Mouse (Mus musculus) limb, embryonic 13.5 days (tissue): ENCODE results near the gene Gm5129. TPM values are rescaled to one million over a fixed set of nuclear protein-coding genes. Genes with fewer than 3 reads are reported as not detected.
"Not testable (repeated sequence)": the region's sequence is repeated elsewhere in the genome, so short reads cannot be mapped to it uniquely, and the experiment has no call there.

Experiments
- ATAC-seq: fragments of 200-750 bp; cut with Nextera tagmentation; 2 replicates; pipeline ENCODE4 v1.8.0; 2017; ENCODE audit warnings: low read depth, moderate number of reproducible peaks, moderate TSS enrichment; ENCODE audit not compliant: low FRiP score
- H3K27ac ChIP-seq: fragments of 300-500 bp; sonication (generic); 2 replicates; pipeline ENCODE4 v1.5.1; 2015; ENCODE audit warnings: inconsistent platforms, mild to moderate bottlenecking, moderate library complexity
- H3K27me3 ChIP-seq: fragments of 300-500 bp; sonication (generic); 2 replicates; pipeline ENCODE4 v1.6.1; 2015; ENCODE audit warnings: mild to moderate bottlenecking, inconsistent platforms
- H3K36me3 ChIP-seq: fragments of 300-500 bp; sonication (generic); 2 replicates; pipeline ENCODE4 v1.6.1; 2015; ENCODE audit warnings: inconsistent platforms, mild to moderate bottlenecking, moderate library complexity
- H3K4me1 ChIP-seq: fragments of 300-500 bp; sonication (generic); 2 replicates; pipeline ENCODE4 v1.6.1; 2015; ENCODE audit warnings: inconsistent platforms
- H3K4me2 ChIP-seq: fragments of 300-500 bp; sonication (generic); replicated peaks from 2 replicates; pipeline ENCODE4 v1.6.1; 2015; ENCODE audit warnings: inconsistent platforms, mild to moderate bottlenecking, moderate library complexity
- H3K4me3 ChIP-seq: fragments of 300-500 bp; sonication (generic); 2 replicates; pipeline ENCODE4 v1.5.1; 2015; ENCODE audit warnings: moderate library complexity, mild to moderate bottlenecking, inconsistent platforms
- H3K9ac ChIP-seq: fragments of 300-500 bp; sonication (generic); 2 replicates; pipeline ENCODE4 v1.6.1; 2015; ENCODE audit warnings: mild to moderate bottlenecking, inconsistent platforms
- H3K9me3 ChIP-seq: fragments of 300-500 bp; sonication (generic); 2 replicates; pipeline ENCODE4 v1.6.1; 2016; ENCODE audit warnings: inconsistent platforms
- WGBS: fragments of 180-500 bp; shearing (Covaris S2); methylation state at CpG from one replicate; pipeline ENCODE4 v1.1.7; 2015; 5-methylcytosine and 5-hydroxymethylcytosine counted together
- polyA plus RNA-seq: library from polyadenylated mRNA; unstranded; fragments of >200 nt; fragmentation: Nextera tagmentation; extraction: Ambion mirVana; gene quantifications from 2 replicates; pipeline ENCODE4 v1.2.1, GENCODE M21; 2015

Gm5129 gene
- not detected in 2 replicates for polyA plus RNA-seq

GRCm38 (mm10) chr5:29735557-29736061, at the start of gene Gm5129, which contains the start of gene Dnajb6:
Gene Gm5129, minus strand, starts transcription at chr5:29735936.
Gene Dnajb6, plus strand, starts transcription at chr5:29735688.
- Histone ChIP-seq H3K36me3 (no peaks in the 10 kb centered on the region), H3K9me3 (no peaks in the 10 kb centered on the region), H3K4me1 (peaks cover 18% of the 10 kb centered on the region), H3K27ac (peak within 1 kb of the TSS; percentile 96), H3K4me2 (peak within 1 kb of the TSS; percentile 83), H3K4me3 (peak within 1 kb of the TSS; percentile 99), H3K9ac (peak within 1 kb of the TSS; percentile 97), H3K27me3 (no peaks in the 10 kb centered on the region)
- peak; percentile 94 for ATAC-seq
- WGBS: under 1% methylated on average over 46 of the region's 46 CpGs

- not testable (repeated sequence) for H3K4me1 ChIP-seq
Observed at GRCm38 (mm10) chr5:29784906-29785305, 49.2 kb upstream of the Gm5129 start.

GRCm38 (mm10) chr5:29782261-29782660, 46.5 kb upstream of the Gm5129 start:
- H3K4me2 ChIP-seq: no peak overlapping the region
- no peak for ATAC-seq
- H3K4me3 ChIP-seq: no peak overlapping the region
- H3K27ac ChIP-seq: no peak overlapping the region
- WGBS: 82% methylated on average over 3 of the region's 3 CpGs
- H3K27me3 ChIP-seq: no peaks in the 10 kb centered on the region
- no peak overlapping the region for H3K9ac ChIP-seq
- H3K9me3 ChIP-seq: no peaks in the 10 kb centered on the region
- H3K36me3 ChIP-seq: peaks cover 55% of the 10 kb centered on the region
- no peaks in the 10 kb centered on the region for H3K4me1 ChIP-seq

More at GRCm38 (mm10) chr5:29784906-29785305, 49.2 kb upstream of the Gm5129 start:
- not testable (repeated sequence) for H3K9ac ChIP-seq, H3K4me2 ChIP-seq, H3K9me3 ChIP-seq, H3K4me3 ChIP-seq, H3K27me3 ChIP-seq, ATAC-seq, H3K27ac ChIP-seq
- whole genome bisulfite sequencing: 95% methylated on average over 8 of the region's 13 CpGs
- peaks cover 30% of the 10 kb centered on the region for H3K36me3 ChIP-seq

GRCm38 (mm10) chr5:29779733-29780132, 44.0 kb upstream of the Gm5129 start:
- not testable (repeated sequence) for H3K4me2 ChIP-seq, ATAC-seq, H3K9me3 ChIP-seq, H3K4me1 ChIP-seq, H3K4me3 ChIP-seq, H3K27me3 ChIP-seq, H3K27ac ChIP-seq, H3K9ac ChIP-seq
- H3K36me3 ChIP-seq: peaks cover 74% of the 10 kb centered on the region
- WGBS: 93% methylated on average over 9 of the region's 9 CpGs

- H3K36me3 ChIP-seq: peaks cover 81% of the 10 kb centered on the region
- no peaks in the 10 kb centered on the region for H3K4me1 ChIP-seq
- no peak overlapping the region for H3K27ac ChIP-seq
- no peak for ATAC-seq
- no peaks in the 10 kb centered on the region for H3K27me3 ChIP-seq
- H3K9ac ChIP-seq: no peak overlapping the region
- no peak overlapping the region for H3K4me2 ChIP-seq
- WGBS: 92% methylated on average over 6 of the region's 6 CpGs
- H3K9me3 ChIP-seq: no peaks in the 10 kb centered on the region
- H3K4me3 ChIP-seq: no peak overlapping the region
Observed at GRCm38 (mm10) chr5:29778029-29778428, 42.3 kb upstream of the Gm5129 start.

GRCm38 (mm10) chr5:29775437-29775836, 39.7 kb upstream of the Gm5129 start:
- peaks cover 81% of the 10 kb centered on the region for H3K36me3 ChIP-seq
- H3K4me3 ChIP-seq: no peak overlapping the region
- no peak overlapping the region for H3K4me2 ChIP-seq
- H3K9ac ChIP-seq: no peak overlapping the region
- no peaks in the 10 kb centered on the region for H3K9me3 ChIP-seq
- H3K4me1 ChIP-seq: no peaks in the 10 kb centered on the region
- H3K27ac ChIP-seq: no peak overlapping the region
- no peak for ATAC-seq
- 89% methylated on average over 5 of the region's 5 CpGs for WGBS
- no peaks in the 10 kb centered on the region for H3K27me3 ChIP-seq

GRCm38 (mm10) chr5:29773460-29774150, 37.9 kb upstream of the Gm5129 start:
- Histone ChIP-seq H3K27me3 (no peaks in the 10 kb centered on the region), H3K9ac (no peak overlapping the region), H3K4me2 (no peak overlapping the region), H3K4me1 (no peaks in the 10 kb centered on the region), H3K36me3 (peaks cover 72% of the 10 kb centered on the region), H3K9me3 (no peaks in the 10 kb centered on the region), H3K4me3 (no peak overlapping the region), H3K27ac (no peak overlapping the region)
- ATAC-seq: no peak
- WGBS: 87% methylated on average over 13 of the region's 13 CpGs

- Histone ChIP-seq H3K4me3 (no peak overlapping the region), H3K4me1 (no peaks in the 10 kb centered on the region), H3K36me3 (peaks cover 70% of the 10 kb centered on the region), H3K27ac (no peak overlapping the region), H3K9me3 (no peaks in the 10 kb centered on the region), H3K27me3 (no peaks in the 10 kb centered on the region), H3K9ac (no peak overlapping the region), H3K4me2 (no peak overlapping the region)
- 49% methylated on average over 4 of the region's 4 CpGs for WGBS
- ATAC-seq: no peak
Observed at GRCm38 (mm10) chr5:29772651-29773330, 37.1 kb upstream of the Gm5129 start.

GRCm38 (mm10) chr5:29772038-29772437, 36.3 kb upstream of the Gm5129 start:
- no peaks in the 10 kb centered on the region for H3K27me3 ChIP-seq
- H3K4me2 ChIP-seq: no peak overlapping the region
- no peak for ATAC-seq
- no peak overlapping the region for H3K27ac ChIP-seq
- no peaks in the 10 kb centered on the region for H3K4me1 ChIP-seq
- peaks cover 70% of the 10 kb centered on the region for H3K36me3 ChIP-seq
- H3K9ac ChIP-seq: no peak overlapping the region
- 87% methylated on average over 2 of the region's 2 CpGs for WGBS
- H3K4me3 ChIP-seq: no peak overlapping the region
- no peaks in the 10 kb centered on the region for H3K9me3 ChIP-seq

- Histone ChIP-seq H3K36me3 (peaks cover 65% of the 10 kb centered on the region), H3K27ac (no peak overlapping the region)
Observed at GRCm38 (mm10) chr5:29770935-29771334, 35.2 kb upstream of the Gm5129 start.

GRCm38 (mm10) chr5:29759318-29759717, 23.6 kb upstream of the Gm5129 start:
- Histone ChIP-seq H3K36me3 (peaks cover 78% of the 10 kb centered on the region), H3K27me3 (no peaks in the 10 kb centered on the region), H3K4me1 (0 out of 2 replicates have a peak, but pooled peaks cover 6% of the 10 kb centered on the region), H3K27ac (no peak overlapping the region), H3K4me2 (no peak overlapping the region), H3K4me3 (no peak overlapping the region), H3K9me3 (no peaks in the 10 kb centered on the region), H3K9ac (no peak overlapping the region)
- no peak for ATAC-seq
- 83% methylated on average over 5 of the region's 5 CpGs for WGBS

More at GRCm38 (mm10) chr5:29770935-29771334, 35.2 kb upstream of the Gm5129 start:
- H3K4me2 ChIP-seq: no peak overlapping the region
- no peaks in the 10 kb centered on the region for H3K27me3 ChIP-seq
- ATAC-seq: no peak
- 87% methylated on average over 1 of the region's 1 CpGs for WGBS
- H3K9ac ChIP-seq: no peak overlapping the region
- no peaks in the 10 kb centered on the region for H3K9me3 ChIP-seq
- H3K4me1 ChIP-seq: no peaks in the 10 kb centered on the region
- H3K4me3 ChIP-seq: no peak overlapping the region

- H3K27ac ChIP-seq: no peak overlapping the region
- H3K9me3 ChIP-seq: no peaks in the 10 kb centered on the region
- no peak overlapping the region for H3K9ac ChIP-seq
- no peak overlapping the region for H3K4me3 ChIP-seq
- no peak for ATAC-seq
- no peaks in the 10 kb centered on the region for H3K27me3 ChIP-seq
- no peaks in the 10 kb centered on the region for H3K4me1 ChIP-seq
- H3K4me2 ChIP-seq: no peak overlapping the region
- peaks cover 89% of the 10 kb centered on the region for H3K36me3 ChIP-seq
Observed at GRCm38 (mm10) chr5:29752894-29753293, 17.2 kb upstream of the Gm5129 start.
